Mouse (Mus musculus) gonadal fat pad, adult 2 months (tissue): ENCODE measurements around the gene Gm6710. TPM values are rescaled to one million over a fixed set of nuclear protein-coding genes. Genes with fewer than 3 reads are reported as not detected.
"Not testable (repeated sequence)": the region's sequence is repeated elsewhere in the genome, so short reads cannot be mapped to it uniquely, and the experiment has no call there.

Experiments used
- DNase-seq: peaks from one replicate; pipeline ENCODE4 v3.0.0-alpha.2; 2012; ENCODE audit warnings: low read depth
- polyA plus RNA-seq: library from polyadenylated mRNA; depleted of rRNA; stranded (reverse); fragments of >200 nt; gene quantifications from 2 replicates; pipeline ENCODE4 v1.2.3, GENCODE M21; 2012; rRNA removed

Gene Gm6710
- 2.8 and 4.6 TPM in 2 replicates for polyA plus RNA-seq

- not testable (repeated sequence) for DNase-seq
These were observed at the start of gene Gm6710 for GRCm38 (mm10) chr2:175869024-175869423. Gm6710 (plus strand) TSS chr2:175869219.

Other genes starting within 250 kb of the Gm6710 start
- gene Gm11007, start 225.2 kb upstream of the Gm6710 start, polyA plus RNA-seq, result not detected in 2 replicates
- 6.3 and 11.7 TPM in 2 replicates for gene Zfp969, start 165.6 kb upstream of the Gm6710 start, polyA plus RNA-seq
- not detected in 2 replicates for gene Gm2007, start 127.7 kb upstream of the Gm6710 start, polyA plus RNA-seq
- 2.2 and 2.5 TPM in 2 replicates for gene Gm14288, start 68.1 kb upstream of the Gm6710 start, polyA plus RNA-seq
- gene Zfp966, start 61.9 kb downstream of the Gm6710 start, polyA plus RNA-seq, result 0.62 and 1.1 TPM in 2 replicates
- 0.19 TPM in 1 of 2 replicates, not detected in the other for gene Gm2026, start 96.1 kb downstream of the Gm6710 start, polyA plus RNA-seq